Mouse (Mus musculus): ENCODE measurements around the gene Gm7942.
"Not testable (repeated sequence)": the region's sequence is repeated elsewhere in the genome, so short reads cannot be mapped to it uniquely, and the experiment has no call there.

Gene Gm7942

DNA sequence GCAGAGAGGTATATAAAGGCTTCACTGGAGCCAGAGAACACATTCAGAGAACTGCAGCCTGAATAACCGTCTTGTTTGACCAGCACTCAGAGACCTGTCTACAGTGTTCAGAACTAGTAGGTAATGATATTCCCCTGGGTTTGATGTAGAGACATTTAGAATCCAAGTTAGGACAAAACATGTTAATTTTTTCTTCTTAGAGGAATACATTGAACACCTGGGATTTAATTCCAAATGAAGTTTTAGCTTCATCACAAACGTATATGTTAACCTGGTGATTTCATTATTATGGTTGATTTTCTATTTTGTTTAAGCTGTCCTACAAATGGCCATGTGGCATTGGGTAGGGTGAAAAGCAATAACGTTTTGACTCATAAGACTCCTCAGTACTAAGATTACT, at the start of gene Gm7942:
Gm7942 (plus strand) TSS at position 301 of the 400 bp plus-strand sequence.
- not testable (repeated sequence) for DNase-seq
